Mouse (Mus musculus) ES-Bruce4 (cell line): ENCODE measurements around the gene Gpr89. TPM values are rescaled to one million over a fixed set of nuclear protein-coding genes. Genes with fewer than 3 reads are reported as not detected.
A peak's percentile ranks its signal among the peaks of the same experiment; 100 is the strongest.

Experiments
- H3K27ac ChIP-seq: 2 replicates; pipeline ENCODE4 v1.5.1; 2012; ENCODE audit warnings: low read length, inconsistent platforms; ENCODE audit not compliant: insufficient read depth
- H3K27me3 ChIP-seq: 2 replicates; pipeline ENCODE4 v1.6.1; 2012; ENCODE audit warnings: mild to moderate bottlenecking, low read length, inconsistent platforms; ENCODE audit not compliant: control insufficient read depth, poor library complexity, insufficient read depth, severe bottlenecking
- H3K36me3 ChIP-seq: 2 replicates; pipeline ENCODE4 v1.6.1; 2012; ENCODE audit warnings: inconsistent platforms, mild to moderate bottlenecking, low read length, moderate library complexity; ENCODE audit not compliant: control insufficient read depth, poor library complexity, insufficient read depth, severe bottlenecking
- H3K4me1 ChIP-seq: one replicate; pipeline ENCODE4 v1.8.1; 2011; ENCODE audit warnings: low read length; ENCODE audit not compliant: control insufficient read depth, insufficient read depth
- H3K4me3 ChIP-seq: 2 replicates; pipeline ENCODE4 v1.5.1; 2011; ENCODE audit warnings: low read depth, mild to moderate bottlenecking, low read length
- H3K9ac ChIP-seq: 2 replicates; pipeline ENCODE4 v1.6.1; 2012; ENCODE audit warnings: low read depth, mild to moderate bottlenecking, inconsistent platforms; ENCODE audit not compliant: poor library complexity, severe bottlenecking
- H3K9me3 ChIP-seq: replicated peaks from 2 replicates; pipeline ENCODE4 v1.6.1; 2012; ENCODE audit warnings: mild to moderate bottlenecking, low read length, inconsistent platforms; ENCODE audit not compliant: control insufficient read depth, poor library complexity, insufficient read depth, severe bottlenecking
- CTCF ChIP-seq: IDR thresholded peaks from one replicate; pipeline ENCODE4 v1.8.1; 2011; ENCODE audit warnings: low read depth, low read length
- EP300 ChIP-seq: IDR thresholded peaks from 2 replicates; pipeline ENCODE4 v1.6.1; 2011; ENCODE audit warnings: low read depth, low read length; ENCODE audit not compliant: insufficient read depth
- POLR2A ChIP-seq: IDR thresholded peaks from one replicate; pipeline ENCODE4 v1.8.1; 2011; ENCODE audit warnings: low read length; ENCODE audit not compliant: insufficient read depth
- polyA plus RNA-seq: library from polyadenylated mRNA; stranded (reverse); fragments of >200 nt; gene quantifications from 2 replicates; pipeline ENCODE4 v1.2.4, GENCODE M21; 2011; ENCODE audit warnings: low read depth; ENCODE audit not compliant: missing spikeins, insufficient read depth, insufficient read length

Gpr89 gene
- polyA plus RNA-seq, 1 experiment, result 35.6 TPM

GRCm38 (mm10) chr3:96931261-96931681, 26.1 kb upstream of the Gpr89 start:
- H3K27me3 ChIP-seq, result no peaks in the 10 kb centered on the region
- H3K4me1 ChIP-seq, result no peaks in the 10 kb centered on the region
- no peak for TF ChIP-seq CTCF
- no peak for TF ChIP-seq EP300
- TF ChIP-seq POLR2A, result no peak
- H3K4me3 ChIP-seq, result no peak overlapping the region
- no peak overlapping the region for H3K27ac ChIP-seq
- no peaks in the 10 kb centered on the region for H3K9me3 ChIP-seq
- no peaks in the 10 kb centered on the region for H3K36me3 ChIP-seq
- H3K9ac ChIP-seq, result no peak overlapping the region

GRCm38 (mm10) chr3:96925920-96926319, 20.8 kb upstream of the Gpr89 start, which contains the start of gene Gja8:
Gene Gja8, minus strand, starts transcription at chr3:96926020.
- no peaks in the 10 kb centered on the region for H3K27me3 ChIP-seq
- TF ChIP-seq POLR2A, result no peak
- TF ChIP-seq EP300, result no peak
- TF ChIP-seq CTCF, result no peak
- H3K9me3 ChIP-seq, result no peaks in the 10 kb centered on the region

GRCm38 (mm10) chr3:96924631-96925030, 19.5 kb upstream of the Gpr89 start:
- H3K9me3 ChIP-seq, result no peaks in the 10 kb centered on the region
- H3K36me3 ChIP-seq, result no peaks in the 10 kb centered on the region
- no peaks in the 10 kb centered on the region for H3K4me1 ChIP-seq
- no peak overlapping the region for H3K27ac ChIP-seq
- H3K9ac ChIP-seq, result no peak overlapping the region
- H3K4me3 ChIP-seq, result no peak overlapping the region
- H3K27me3 ChIP-seq, result no peaks in the 10 kb centered on the region
- TF ChIP-seq EP300 (no peak), POLR2A (no peak), CTCF (no peak)

More at GRCm38 (mm10) chr3:96925920-96926319, 20.8 kb upstream of the Gpr89 start, which contains the start of gene Gja8:
- Histone ChIP-seq H3K4me3 (no peak within 1 kb of the TSS), H3K36me3 (no peaks in the 10 kb centered on the region), H3K27ac (no peak within 1 kb of the TSS), H3K4me1 (no peaks in the 10 kb centered on the region), H3K9ac (no peak within 1 kb of the TSS)

GRCm38 (mm10) chr3:96920991-96921390, 15.8 kb upstream of the Gpr89 start:
- Histone ChIP-seq H3K4me1 (no peaks in the 10 kb centered on the region), H3K9me3 (no peaks in the 10 kb centered on the region), H3K4me3 (no peak overlapping the region), H3K27ac (no peak overlapping the region), H3K36me3 (no peaks in the 10 kb centered on the region), H3K9ac (no peak overlapping the region), H3K27me3 (no peaks in the 10 kb centered on the region)
- TF ChIP-seq CTCF (no peak), EP300 (no peak), POLR2A (no peak)

DNA sequence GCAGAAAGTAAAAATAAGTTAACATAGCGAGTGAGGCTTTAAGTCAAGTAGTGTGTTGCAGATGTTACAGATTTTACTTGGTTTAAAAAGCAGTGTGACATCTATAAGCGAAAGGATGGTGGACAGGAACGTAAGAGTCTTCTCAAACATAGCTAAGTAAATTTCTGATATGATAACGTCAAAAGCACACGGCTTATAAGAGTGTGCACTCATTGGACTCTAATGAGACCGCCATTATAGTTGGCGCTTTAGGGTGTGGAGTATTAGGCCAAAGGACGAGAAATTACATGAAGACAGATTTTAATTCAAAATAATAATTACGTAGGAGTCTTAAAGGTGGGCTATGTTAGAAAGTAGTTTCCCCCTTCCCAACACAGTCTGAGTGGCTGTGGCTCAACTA, 446 bp upstream of the Gpr89 start:
- Histone ChIP-seq H3K4me3 (peak overlapping the region; percentile 100; the same call in 1 of the 2 replicates), H3K9me3 (no peaks in the 10 kb centered on the region), H3K36me3 (no peaks in the 10 kb centered on the region), H3K9ac (peak overlapping the region; percentile 86), H3K27me3 (no peaks in the 10 kb centered on the region), H3K4me1 (no peaks in the 10 kb centered on the region), H3K27ac (no peak overlapping the region)
- no peak for TF ChIP-seq POLR2A
- TF ChIP-seq EP300, result no peak
- no peak for TF ChIP-seq CTCF

DNA sequence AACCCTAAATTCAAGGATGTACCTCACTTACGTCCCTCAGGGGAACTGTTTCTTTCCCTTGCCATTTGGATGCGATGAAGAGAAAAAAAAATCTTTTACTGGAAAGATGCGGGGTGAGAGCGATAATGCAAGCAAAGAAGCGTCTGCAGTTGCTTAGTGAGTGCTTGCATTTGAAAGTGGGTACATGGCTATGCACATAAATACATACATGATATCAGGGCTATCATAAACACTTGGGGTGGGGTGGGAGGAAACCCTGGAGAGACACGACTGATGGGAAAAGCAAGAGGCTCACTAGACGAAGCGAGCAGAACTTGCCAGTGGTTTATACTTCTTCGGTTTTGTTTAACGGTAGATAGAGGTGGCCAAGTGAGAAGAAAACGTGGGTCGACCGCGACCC, 753 bp downstream of the Gpr89 start, which contains the start of gene Gja5:
TSS of gene Gja5 (plus strand) at position 301 of the 400 bp plus-strand sequence.
- H3K27ac ChIP-seq, result no peak within 1 kb of the TSS
- TF ChIP-seq CTCF (no peak), EP300 (no peak), POLR2A (no peak)

More for the DNA sequence above, 753 bp downstream of the Gpr89 start, which contains the start of gene Gja5:
- Histone ChIP-seq H3K27me3 (no peaks in the 10 kb centered on the region), H3K4me1 (no peaks in the 10 kb centered on the region), H3K9me3 (no peaks in the 10 kb centered on the region), H3K36me3 (no peaks in the 10 kb centered on the region), H3K4me3 (peak within 1 kb of the TSS; percentile 100), H3K9ac (peak within 1 kb of the TSS; percentile 86)
